Mouse (Mus musculus) adrenal gland, postnatal 0 days (tissue): ENCODE data around the gene Rps15. TPM values are rescaled to one million over a fixed set of nuclear protein-coding genes. Genes with fewer than 3 reads are reported as not detected.

Source experiments
- microRNA-seq: library from miRNA; unstranded; fragments of <30 nt; microRNA quantifications from one replicate; pipeline ENCODE4, GENCODE M21; 2016; ENCODE audit warnings: borderline replicate concordance; ENCODE audit not compliant: insufficient number of aligned reads
- polyA plus RNA-seq: library from polyadenylated mRNA; unstranded; fragments of >200 nt; fragmentation: Nextera tagmentation; extraction: Ambion mirVana; gene quantifications from 2 replicates; pipeline ENCODE4 v1.2.1, GENCODE M21; 2015

Rps15 gene
- 722 and 992 TPM in 2 replicates for polyA plus RNA-seq

DNA sequence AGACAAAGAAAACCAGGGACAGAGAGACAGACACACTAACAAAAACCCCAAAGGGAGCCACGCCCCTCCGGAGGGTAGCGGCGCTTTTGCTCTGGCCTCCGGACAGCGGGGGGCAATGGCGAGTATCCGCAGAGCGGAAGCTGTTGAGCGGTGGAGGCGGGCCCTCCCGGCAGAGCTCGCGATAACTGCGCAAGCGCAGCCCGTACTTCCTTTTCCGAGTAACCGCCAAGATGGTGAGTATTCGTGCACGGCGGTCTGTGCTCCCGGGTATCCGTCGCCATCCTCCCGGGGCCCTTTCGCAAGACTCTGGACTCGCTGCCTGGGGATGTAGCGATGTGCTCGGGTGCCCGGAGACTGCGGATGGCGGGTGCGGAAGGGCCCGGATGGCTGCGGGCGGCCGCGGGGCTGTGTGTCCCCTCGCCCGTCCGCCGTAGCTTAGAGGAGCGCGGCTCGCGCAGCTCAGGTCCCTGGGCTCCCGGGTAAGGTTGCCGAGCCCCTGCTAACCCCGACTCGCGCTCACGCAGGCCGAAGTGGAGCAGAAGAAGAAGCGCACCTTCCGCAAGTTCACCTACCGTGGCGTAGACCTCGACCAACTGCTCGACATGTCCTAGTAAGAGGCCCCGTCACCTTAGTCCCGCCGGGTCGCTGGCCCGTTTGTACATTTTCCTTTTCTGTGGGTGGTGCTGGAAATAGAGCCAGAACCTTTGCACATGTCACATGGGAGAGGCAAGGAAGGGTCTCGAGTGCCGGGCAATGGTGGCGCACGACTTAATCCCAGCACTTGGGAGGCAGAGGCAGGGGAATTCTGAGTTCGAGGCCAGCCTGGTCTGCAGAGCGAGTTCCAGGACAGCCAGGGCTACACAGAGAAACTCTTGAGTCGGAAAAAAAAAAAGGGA lies at the start of gene Rps15:
Gene Rps15, plus strand, starts transcription at position 203 of the 896 bp plus-strand sequence.

DNA sequence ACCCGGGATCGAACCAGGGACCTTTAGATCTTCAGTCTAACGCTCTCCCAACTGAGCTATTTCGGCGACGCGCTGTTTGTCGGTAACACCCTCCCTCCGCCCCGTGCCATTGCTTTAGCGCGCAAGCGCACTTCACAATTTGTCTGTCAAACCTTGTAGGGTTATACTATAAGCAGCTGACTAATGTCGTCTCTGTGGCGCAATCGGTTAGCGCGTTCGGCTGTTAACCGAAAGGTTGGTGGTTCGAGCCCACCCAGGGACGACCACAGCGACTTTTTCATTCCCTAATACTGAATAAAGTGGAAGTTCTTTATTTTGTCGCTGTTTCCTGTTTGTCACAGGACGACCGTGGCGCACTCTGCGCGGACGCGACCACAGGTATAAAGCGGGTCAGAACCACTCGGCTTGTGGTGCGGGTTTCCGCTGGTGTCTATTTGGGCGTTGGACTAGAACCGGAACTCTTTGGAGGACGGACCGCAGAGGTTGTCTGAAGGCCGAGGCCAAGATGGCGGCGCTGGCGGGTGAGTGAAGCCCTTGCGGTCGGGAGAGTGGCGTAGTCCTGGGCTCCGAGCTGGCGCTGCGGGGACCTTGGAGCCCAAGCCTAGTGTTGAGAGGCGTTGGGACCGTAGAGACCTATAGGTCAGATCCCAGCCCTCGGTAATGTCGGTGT lies 43.1 kb upstream of the Rps15 start, which contains the start of gene Ndufs7:
Gene Ndufs7, plus strand, starts transcription at position 151 of the 670 bp plus-strand sequence.

DNA sequence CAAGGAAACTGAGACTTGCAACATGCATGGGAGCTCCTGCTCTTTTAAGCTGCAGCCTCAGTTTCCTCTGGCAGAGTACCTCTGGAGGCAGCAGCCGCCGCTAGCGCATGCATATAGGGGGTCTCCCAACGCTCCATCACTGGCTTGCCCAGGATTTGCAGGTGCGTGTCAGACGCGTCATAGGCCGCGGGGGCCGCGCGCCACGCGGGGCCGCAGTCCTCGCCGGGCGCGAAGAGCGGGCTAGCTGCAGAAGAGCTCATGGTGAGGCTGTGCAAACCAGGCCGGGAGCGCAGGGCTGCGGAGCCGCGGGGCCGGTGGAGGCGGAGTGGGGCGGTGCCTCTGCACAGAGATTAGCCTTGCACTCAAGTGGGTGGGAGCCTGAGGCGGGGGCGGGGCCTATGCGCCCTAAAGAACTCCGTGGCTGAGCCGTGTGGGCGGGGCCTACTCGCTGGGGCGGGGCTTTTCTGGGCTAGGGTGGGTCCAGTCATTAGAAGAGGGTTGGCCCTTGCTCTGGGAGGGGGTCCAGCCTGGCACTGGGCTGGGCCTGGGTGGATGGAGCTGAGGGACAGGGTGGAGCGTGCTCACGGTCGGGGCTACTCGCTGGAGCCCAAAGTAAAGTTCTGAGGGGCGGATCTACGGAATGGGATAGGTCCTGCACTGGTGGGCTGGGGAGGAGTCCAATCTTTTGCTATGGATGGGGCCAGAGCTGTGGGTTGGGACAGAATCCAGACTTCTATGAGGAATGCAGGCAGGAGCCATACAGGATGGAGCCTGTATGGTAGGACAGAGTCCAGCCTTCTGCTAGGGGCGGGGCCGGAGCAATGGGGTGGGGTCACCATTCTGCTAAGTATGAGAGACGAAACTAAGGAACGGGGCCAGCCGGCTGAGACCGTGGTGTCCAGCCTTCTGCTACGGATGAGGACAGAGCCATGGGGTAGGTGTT lies 31.3 kb upstream of the Rps15 start, which contains the start of the genes Gamt and Dazap1:
Gene Gamt, minus strand, starts transcription at position 371 of the 943 bp plus-strand sequence.
Gene Dazap1, plus strand, starts transcription at position 845 of the 943 bp plus-strand sequence.

DNA sequence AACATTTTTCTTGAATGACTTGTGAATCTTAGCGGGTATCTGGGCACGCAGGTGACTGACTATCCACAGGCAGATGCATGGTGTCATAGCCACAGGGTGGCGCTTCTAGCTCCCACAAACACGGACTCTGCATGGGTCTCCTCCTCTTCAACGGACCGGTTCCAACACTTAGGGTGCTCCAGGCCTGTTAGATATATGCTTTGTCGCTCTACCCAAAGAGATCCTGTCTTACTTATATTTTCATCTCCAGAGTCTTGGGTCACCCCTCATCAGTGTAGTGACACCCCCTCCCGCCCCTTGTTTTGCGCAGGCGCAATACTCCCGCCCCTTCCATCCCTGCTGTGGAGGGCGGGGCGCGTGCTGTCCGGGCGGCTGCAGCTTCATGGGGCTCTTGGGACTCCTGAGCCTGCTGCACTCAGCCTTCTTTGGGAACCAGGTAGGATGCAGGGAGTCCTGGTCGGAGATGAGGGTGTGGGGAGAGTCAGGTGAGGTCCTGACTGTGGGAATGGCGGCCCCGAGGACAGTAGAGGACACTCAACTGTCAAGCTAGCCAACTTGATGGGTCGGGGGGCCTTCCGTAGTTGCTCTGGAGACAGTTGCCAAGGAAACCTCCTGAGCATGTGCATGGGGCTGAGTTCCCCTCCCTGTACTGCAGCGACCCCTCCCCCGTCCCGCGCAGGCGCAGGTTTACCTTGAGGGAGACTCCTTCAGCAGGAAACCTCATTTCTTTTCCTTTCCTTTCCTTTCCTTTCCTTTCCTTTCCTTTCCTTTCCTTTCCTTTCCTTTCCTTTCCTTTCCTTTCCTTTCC lies 3.6 kb downstream of the Rps15 start, which contains the start of gene Apc2:
Gene Apc2, plus strand, starts transcription at position 360 of the 808 bp plus-strand sequence.

DNA sequence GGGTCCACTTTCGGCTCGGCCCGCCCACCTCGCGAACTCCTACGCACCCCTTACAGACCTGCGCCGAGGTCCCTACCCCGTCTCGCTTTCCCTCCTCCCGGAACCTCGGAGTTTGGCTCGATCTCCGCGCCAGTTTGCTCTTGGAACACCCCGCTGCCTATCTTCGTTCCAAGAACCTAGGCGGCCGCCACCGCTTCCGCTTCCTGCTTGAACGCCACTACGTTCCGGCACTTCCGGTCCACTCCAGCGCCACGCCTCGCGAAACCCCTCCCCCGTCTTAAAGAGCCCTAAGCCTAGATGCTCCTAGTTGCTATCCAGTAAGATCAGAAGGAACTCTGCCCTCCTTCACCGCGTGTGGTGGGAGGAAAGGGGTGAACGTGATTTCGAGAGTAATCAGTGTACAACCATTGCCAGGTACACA lies 28.1 kb downstream of the Rps15 start, which contains the start of gene 2310011J03Rik:
Gene 2310011J03Rik, minus strand, starts transcription at position 198 of the 421 bp plus-strand sequence.

DNA sequence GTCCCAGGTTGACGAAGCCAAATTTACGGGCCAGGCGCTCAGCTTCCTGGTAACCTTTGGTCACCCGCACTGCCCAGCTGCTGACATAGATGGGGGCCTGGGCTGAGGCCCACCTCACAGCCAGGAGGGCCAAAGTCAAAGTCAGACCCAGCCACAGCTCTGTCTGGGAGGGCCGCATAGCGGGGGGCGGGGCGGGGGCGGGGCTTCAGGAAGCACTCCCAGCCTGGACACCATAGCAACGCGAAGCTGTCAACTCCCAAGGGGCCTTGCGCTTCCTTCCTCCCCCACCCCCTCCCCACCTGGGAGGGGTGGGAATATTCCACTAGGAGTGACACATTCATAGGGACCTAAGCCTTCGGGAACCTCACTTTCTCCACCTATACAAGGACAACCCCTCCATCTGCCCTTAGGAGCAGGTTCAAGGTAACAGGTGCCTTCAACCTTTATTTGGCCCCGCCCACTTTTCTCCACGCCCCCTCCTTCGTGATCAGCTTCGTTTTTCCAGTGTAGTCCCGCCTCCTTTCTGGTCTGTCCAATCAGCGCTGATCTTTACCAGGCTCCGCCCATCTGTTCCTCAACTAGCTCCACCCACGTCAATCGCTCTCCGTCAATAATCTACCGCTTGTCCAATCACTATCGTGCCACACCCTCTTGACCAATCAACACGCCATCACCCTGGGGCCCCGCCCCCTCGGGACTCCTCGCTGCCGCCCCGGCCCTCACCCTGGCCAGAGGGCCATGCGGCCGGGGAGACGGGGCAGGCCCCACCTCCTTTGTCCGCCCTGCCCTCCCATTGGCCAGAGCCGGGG lies 37.2 kb downstream of the Rps15 start, which contains the start of the genes Pcsk4 and Reep6:
Gene Pcsk4, minus strand, starts transcription at position 226 of the 809 bp plus-strand sequence.
Gene Reep6, plus strand, starts transcription at position 681 of the 809 bp plus-strand sequence.

Small RNAs within 50 kb of the gene (microRNA-seq; reads per million reads assigned to microRNA genes)
- not detected for gene Mir6911

Other genes starting within 250 kb of the Rps15 start
- 1,645 and 2,206 TPM in 2 replicates for gene Gpx4, start 245.3 kb upstream of the Rps15 start, polyA plus RNA-seq
- gene Sbno2, start 186.9 kb upstream of the Rps15 start, polyA plus RNA-seq = 7.0 and 17.7 TPM in 2 replicates
- gene Stk11, start 176.7 kb upstream of the Rps15 start, polyA plus RNA-seq = 10.7 and 13.5 TPM in 2 replicates
- gene Atp5d, start 153.8 kb upstream of the Rps15 start, polyA plus RNA-seq = 381 and 502 TPM in 2 replicates
- gene Cbarp, start 151.6 kb upstream of the Rps15 start, polyA plus RNA-seq = 9.5 and 12.7 TPM in 2 replicates
- gene Midn, start 144.2 kb upstream of the Rps15 start, polyA plus RNA-seq = 9.1 and 14.6 TPM in 2 replicates
- 298 and 357 TPM in 2 replicates for gene Cirbp, start 126.5 kb upstream of the Rps15 start, polyA plus RNA-seq
- gene 1600002K03Rik, start 119.5 kb upstream of the Rps15 start, polyA plus RNA-seq = 23.0 and 26.5 TPM in 2 replicates
- gene Efna2, start 113.0 kb upstream of the Rps15 start, polyA plus RNA-seq = 13.9 and 14.2 TPM in 2 replicates
- 26.2 TPM in 2 replicates for gene Mum1, start 66.0 kb upstream of the Rps15 start, polyA plus RNA-seq
- 325 and 379 TPM in 2 replicates for gene Ndufs7, start 43.3 kb upstream of the Rps15 start, polyA plus RNA-seq
- 79.8 and 194 TPM in 2 replicates for gene Gamt, start 31.4 kb upstream of the Rps15 start, polyA plus RNA-seq
- gene Dazap1, start 31.0 kb upstream of the Rps15 start, polyA plus RNA-seq = 25.3 and 33.2 TPM in 2 replicates
- gene Apc2, start 3.5 kb downstream of the Rps15 start, polyA plus RNA-seq = 5.2 and 14.1 TPM in 2 replicates
- 57.7 and 64.6 TPM in 2 replicates for gene 2310011J03Rik, start 28.1 kb downstream of the Rps15 start, polyA plus RNA-seq
- gene Pcsk4, start 37.0 kb downstream of the Rps15 start, polyA plus RNA-seq = 3.2 and 3.3 TPM in 2 replicates
- 5.7 and 5.9 TPM in 2 replicates for gene Reep6, start 37.5 kb downstream of the Rps15 start, polyA plus RNA-seq
- gene Adamtsl5, start 56.0 kb downstream of the Rps15 start, polyA plus RNA-seq = 24.9 and 42.4 TPM in 2 replicates
- gene Plk5, start 64.0 kb downstream of the Rps15 start, polyA plus RNA-seq = 0.26 TPM in 1 of 2 replicates, not detected in the other
- gene Mex3d, start 95.2 kb downstream of the Rps15 start, polyA plus RNA-seq = 6.5 and 7.7 TPM in 2 replicates
- gene Mbd3, start 107.1 kb downstream of the Rps15 start, polyA plus RNA-seq = 90.1 and 97.9 TPM in 2 replicates
- 1,129 and 1,245 TPM in 2 replicates for gene Uqcr11, start 114.4 kb downstream of the Rps15 start, polyA plus RNA-seq
- gene Tcf3, start 141.2 kb downstream of the Rps15 start, polyA plus RNA-seq = 49.3 and 57.5 TPM in 2 replicates
- gene Onecut3, start 202.4 kb downstream of the Rps15 start, polyA plus RNA-seq = not detected in 2 replicates
- gene Atp8b3, start 246.7 kb downstream of the Rps15 start, polyA plus RNA-seq = 0.61 and 0.94 TPM in 2 replicates